Mouse (Mus musculus) right cerebral cortex, adult 2 months (tissue): ENCODE measurements around the gene Kcnc1.
A peak's percentile ranks its signal among the peaks of the same experiment; 100 is the strongest.

Experiments used
- DNase-seq, 2 experiments: peaks; one replicate each; pipeline ENCODE4 v3.0.0; 2021 to 2022; ENCODE audit warnings: low spot score in 2 of 2

The Kcnc1 gene

GRCm38 (mm10) chr7:46422052-46422763, 25.9 kb downstream of the Kcnc1 start:
- no peak for DNase-seq

DNA sequence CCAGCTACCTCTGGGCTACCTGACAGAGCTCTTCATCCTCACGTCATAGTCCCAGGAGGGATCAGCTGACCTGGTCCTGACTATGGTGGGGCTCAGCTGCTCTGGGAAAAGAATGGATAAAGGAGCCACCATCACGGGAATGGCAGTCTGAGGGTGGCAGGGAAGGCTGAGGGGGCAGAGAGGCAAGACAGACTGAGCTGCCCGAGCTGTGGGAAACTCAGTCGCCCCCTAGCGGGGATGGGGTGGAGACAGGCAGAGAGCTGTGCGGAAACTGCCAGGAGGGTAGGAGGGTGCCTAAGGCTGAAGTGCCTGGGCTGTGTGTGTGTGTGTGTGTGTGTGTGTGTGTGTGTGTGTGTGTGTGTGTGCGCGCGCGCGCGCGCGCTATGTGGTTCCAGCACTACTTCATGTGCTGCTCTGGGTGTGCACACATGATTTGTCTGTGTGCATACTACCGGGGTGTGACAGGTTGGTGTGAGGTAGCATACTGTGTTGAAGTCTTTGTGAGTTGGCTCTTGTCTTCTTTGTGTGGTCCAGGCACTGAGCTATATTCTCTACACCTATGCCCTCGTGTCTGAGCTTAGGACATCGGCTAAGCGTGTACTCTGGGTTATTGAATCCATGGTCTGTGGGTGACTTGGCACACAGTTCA, 26.6 kb downstream of the Kcnc1 start:
- DNase-seq = peak; percentile 81 to 84

DNA sequence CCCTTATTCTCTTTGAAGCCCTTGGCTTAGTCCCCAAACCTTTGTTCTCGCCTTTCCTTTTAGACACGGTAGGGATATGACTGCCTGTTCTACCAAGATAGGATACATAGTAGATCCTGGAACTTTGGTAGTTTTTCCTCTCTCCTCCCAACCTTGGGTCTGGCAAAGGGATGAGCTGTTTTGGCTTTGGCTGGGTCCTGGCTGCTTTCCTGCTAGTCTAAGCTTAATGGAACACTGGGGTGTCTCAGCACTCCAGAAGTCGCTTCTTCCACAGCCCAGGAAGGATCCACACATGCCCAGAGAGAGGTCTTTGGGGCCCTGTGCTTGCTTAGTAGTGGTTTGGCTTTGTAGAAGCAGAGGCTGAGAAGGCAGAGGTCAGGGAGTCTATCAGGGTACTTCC, 27.7 kb downstream of the Kcnc1 start:
- DNase-seq = no peak

GRCm38 (mm10) chr7:46425012-46425411, 28.7 kb downstream of the Kcnc1 start:
- DNase-seq = no peak

- DNase-seq = no peak
Measured at GRCm38 (mm10) chr7:46433874-46434273, 37.6 kb downstream of the Kcnc1 start.

- no peak for DNase-seq
Measured at GRCm38 (mm10) chr7:46435833-46436232, 39.5 kb downstream of the Kcnc1 start.

DNA sequence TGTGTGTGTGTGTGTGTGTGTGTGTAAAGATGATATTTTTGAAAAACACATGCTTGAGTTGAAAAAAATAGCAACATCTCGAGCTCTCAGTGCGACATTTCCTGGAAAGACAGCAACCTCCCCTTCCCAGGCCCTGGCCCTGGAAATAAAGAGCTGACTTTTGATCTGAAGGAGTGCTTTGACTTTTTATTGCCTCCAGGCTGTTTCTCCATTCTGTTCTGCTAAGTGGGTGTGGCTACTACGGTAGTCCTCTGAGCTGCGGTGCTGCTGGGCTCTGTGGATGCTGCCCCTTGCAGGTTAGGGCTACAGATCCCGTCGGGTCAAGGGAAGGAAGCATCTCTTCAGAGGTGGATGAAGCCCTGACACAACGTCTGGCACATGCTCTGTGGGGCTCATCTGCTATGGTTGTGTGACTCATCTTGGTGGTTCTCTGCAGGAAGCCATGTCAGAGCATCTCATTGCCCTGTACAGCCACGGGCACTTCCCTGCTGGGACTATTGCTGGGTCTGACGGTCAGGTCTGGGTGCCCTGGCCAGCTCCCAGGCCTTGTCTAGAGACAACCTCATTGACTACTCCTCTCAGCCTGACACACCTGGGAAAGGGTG, 42.3 kb downstream of the Kcnc1 start:
- no peak for DNase-seq

- DNase-seq = no peak
Measured at GRCm38 (mm10) chr7:46443163-46443562, 46.9 kb downstream of the Kcnc1 start.

- no peak for DNase-seq
Measured at GRCm38 (mm10) chr7:46445896-46446295, 49.6 kb downstream of the Kcnc1 start.

DNA sequence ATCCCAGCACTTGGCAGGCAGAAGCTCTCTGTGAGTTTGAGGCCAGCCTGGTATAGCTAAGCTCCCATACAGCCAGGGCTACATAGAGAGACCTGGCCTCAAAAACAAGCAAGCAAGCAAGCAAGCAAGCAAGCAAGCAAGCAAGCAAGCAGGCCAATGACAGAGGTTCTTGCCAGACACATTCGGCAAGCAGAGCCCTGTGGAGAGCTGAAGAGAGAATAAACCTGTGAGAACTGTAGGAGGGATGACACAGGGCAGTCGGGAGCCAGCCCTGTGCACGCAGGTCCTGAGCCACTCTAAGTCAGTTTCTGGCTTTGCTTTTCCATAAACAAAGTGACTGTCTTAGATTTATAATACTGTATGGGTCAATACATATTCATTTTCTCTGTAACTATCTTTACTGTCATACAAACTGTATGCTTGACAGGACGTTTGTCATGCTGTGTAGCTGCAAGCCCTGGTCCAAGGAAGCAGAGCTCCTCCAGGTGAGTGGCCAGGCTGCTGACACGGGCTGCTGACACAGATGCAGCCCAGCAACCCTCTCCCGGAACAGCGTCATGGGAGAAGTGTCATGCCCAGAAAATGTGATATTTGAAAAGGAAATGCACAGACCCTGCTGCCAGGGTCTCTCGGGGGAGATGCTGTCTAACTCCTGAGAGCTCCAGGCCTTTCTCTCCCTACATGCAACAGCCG, 51.3 kb downstream of the Kcnc1 start:
- DNase-seq = no peak

DNA sequence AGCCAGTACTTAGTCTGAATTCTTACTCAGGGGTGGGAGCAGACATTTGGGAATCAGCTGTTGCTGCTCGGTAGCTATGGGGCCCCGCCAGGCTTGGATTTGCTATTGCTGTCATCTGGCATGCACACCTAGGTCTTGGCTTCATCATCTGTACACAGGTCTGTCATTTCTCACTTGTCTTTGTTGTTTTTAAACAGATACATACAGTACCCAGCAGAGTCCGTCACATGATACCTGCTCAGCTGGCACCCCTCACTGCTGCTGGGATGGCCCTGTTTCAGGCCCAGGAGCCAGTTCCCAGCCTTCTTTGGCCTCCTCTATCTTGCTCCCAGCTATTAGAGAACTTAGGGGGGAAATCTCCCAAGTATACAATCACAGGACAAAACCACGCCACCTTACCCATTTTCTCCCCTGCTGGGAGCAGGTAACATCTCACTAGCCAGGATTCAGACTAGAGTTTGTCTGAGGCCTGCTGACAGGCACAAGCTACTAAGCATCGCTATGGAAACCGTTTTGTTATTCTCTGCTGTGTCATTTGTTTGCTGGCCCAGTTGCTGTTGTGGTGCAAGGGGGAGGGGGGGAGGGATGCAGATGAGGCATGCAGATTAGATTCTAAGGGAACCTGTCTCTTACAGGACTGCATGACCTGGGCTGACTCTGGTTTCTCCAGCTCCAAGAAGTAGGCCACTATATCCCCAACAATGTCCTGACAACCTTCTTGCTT, 52.8 kb downstream of the Kcnc1 start:
- DNase-seq = no peak

GRCm38 (mm10) chr7:46453930-46454679, 57.8 kb downstream of the Kcnc1 start:
- no peak for DNase-seq

DNA sequence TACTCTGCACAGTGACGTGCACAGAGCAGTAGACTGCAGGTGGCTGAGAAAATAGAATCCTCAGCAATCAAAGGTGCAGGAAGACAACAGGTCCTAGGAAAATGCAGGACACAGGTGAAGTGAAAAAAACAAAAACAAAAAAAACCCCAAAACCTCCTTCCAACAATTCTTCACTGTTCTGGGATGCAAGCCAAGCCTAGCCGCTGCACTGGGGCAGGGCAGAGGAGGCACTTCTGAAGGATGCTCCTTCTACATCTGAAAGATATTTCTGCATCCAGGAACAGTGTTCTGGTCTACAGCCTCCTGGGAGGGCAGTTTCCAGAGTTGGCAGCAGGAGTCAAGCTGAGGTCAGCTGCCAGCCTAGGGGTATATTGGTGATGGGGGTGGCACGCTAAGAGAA, 61.6 kb downstream of the Kcnc1 start:
- no peak for DNase-seq

DNA sequence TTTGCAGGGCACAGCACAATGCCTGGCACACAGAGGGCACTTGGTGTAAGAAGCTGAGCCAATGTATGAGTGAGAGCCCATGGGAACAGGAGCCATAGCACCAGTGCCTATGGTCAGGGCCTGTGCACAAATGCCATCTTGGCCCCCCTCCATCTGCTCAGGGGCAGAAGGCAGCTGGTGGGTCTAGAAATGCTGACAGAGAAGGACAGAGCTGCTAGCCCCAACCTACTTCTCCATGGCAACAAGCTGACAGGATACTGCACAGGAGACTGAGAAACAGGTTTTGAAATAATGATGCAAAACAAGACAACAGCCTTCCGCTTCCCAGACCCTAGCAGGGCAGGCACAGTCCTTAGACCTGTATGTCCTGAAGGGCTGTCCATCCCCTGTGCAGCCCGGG, 62.9 kb downstream of the Kcnc1 start:
- no peak for DNase-seq

GRCm38 (mm10) chr7:46459605-46460245, 63.4 kb downstream of the Kcnc1 start:
- no peak for DNase-seq

DNA sequence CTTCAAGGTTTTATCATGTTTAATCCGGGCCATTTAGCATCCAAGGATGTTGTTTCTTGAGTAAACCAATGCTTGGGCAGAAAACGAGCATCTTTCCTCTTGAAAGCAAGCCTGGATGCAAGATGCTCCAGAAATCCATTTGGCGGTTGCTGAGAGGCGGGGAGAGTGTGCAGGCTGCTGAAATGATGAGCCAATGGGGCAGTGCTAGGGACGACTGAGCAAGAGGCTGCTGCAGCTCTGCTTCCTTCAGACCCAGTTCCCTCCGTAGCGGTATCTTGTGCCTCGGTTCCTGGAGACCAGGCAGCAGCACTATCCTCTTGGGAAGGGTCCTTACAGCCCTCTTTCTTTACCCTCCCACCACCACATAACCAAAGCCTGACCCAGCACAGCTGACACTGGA, 66.0 kb downstream of the Kcnc1 start:
- DNase-seq = peak; percentile 28 to 39

DNA sequence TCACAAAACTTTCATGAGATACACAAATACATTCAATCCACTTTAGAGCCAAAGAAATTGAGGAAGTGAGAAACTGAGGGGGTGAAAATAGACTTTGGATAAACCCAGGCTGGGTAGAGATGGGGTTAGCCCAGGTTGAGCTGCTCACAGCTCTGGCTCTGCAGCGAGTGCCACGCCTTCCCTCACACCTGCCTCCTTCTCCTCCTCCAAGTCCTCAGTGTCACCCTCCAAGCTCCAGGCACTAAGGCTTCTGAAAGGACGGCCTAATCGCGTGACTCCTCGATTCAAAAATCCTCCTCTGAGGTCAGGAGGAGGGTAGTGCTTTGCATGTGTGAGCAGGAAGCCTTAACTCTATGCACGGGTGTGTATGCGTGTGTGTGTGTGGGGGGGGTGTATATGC, 66.8 kb downstream of the Kcnc1 start:
- no peak for DNase-seq

GRCm38 (mm10) chr7:46466422-46466981, 70.2 kb downstream of the Kcnc1 start:
- DNase-seq = peak; percentile 29 to 41

DNA sequence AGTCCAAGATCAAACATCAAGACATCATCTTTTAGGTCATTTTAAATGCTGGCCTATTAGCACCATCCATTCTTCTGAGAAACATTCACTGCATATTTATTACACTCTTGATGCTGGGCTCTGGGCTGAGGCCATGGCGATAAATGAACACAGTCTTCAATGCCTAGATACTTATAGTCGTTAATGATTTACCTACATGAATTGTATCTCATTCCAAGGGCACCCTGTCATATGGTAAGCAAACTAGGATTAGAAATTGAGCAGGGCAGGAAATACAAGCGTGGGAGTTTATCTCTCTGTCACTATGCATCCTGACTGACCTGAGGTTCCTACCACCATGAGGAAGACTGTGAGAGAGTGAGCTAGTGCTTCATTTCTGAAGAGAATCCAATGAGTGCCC, 73.2 kb downstream of the Kcnc1 start:
- no peak for DNase-seq

- DNase-seq = no peak
Measured at GRCm38 (mm10) chr7:46471054-46471737, 74.9 kb downstream of the Kcnc1 start.
